Mouse (Mus musculus) embryo, embryonic 10 days (tissue): ENCODE results near the gene Utp14a.

Experiments used
- DNase-seq: peaks from one replicate; pipeline ENCODE4 v3.0.0-alpha.2; 2015; ENCODE audit warnings: low spot score

The Utp14a gene

DNA sequence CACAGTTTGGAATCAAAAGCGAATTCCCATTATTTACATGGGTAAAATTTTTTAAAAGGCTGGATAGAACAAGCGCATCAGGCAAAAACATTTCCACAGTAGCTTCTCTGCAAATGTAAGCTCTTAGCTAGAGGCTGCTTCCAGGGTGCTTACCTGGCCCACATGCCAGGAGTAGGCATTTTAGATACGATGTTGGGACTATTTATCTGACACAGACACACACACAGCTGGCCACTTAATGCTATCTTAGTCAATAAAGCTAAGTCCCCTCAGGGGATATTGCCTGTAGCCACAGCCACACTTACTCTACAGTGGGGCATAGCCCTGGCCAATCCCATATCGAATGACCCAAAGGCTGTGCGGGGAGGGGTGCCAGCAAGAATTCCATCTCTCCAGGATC lies 55.1 kb downstream of the Utp14a start:
- no peak for DNase-seq

DNA sequence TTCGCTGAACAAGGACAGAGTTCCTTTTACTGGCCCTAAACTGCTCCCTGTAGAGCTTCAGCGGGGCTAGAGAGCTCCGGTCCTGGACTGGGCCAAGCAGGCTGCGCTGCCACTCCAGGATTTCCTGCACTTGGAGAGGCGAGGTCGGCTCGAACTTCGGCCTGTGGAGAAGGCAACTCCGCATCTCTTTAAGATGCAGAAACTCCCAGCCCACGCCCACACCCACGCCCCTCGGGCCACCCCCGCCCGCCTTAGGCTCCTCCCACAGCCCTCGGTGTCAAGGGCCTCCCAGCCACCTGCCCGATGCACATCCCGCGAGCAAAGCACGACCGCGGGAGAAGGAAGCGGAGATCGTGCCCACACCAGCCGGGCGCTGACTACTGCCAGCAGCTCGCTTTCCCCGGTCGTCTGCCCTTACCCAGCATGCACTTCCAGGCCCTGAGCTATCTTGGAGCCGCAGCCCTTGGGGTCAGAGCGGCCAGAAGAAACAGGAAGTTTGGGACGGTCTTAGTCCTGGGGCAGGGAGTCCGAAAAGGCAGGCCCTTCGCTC lies 57.9 kb downstream of the Utp14a start:
- DNase-seq: peak; percentile 72

DNA sequence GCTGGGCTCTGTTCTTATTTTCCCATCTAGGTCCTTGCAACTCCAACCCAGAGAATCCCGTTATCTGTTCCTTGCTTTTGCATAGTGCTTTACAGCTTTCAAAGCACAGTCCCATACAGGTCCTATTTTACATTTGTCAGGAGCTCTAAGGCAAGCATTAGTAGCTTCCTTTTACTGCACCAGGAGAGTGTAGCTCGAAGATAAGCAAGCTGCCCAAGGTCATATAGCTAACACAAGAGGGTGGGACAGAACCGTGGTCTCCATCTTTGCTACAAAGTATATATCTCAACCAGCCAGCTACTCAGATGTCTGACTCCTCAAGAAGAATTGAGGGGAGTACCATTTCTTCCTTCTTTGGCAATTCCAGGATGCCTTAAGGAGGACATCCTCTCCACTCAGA lies 60.8 kb downstream of the Utp14a start:
- no peak for DNase-seq

DNA sequence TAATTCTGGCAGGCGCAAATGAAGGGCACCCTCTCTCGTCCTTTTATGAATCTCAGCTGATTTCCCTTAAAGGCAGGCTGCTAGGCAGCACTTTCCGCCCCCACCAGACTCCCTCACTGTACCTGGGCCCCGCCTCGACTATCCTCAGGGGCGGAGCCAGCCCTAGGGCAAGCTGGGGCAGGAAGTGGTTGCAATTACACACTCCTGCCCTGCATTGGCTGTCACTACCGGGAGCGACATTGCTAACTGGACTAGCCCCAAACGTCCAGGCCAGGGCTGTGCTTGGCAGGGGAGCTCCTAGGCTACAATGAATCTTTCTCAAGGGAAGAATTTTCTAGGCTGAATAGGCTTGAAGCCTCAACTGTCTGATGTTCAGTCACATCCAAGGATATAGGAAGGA lies 61.5 kb downstream of the Utp14a start:
- no peak for DNase-seq
